Mouse (Mus musculus) intestine, postnatal 0 days (tissue): ENCODE data around the gene Acot7. TPM values are rescaled to one million over a fixed set of nuclear protein-coding genes. Genes with fewer than 3 reads are reported as not detected.
A peak's percentile ranks its signal among the peaks of the same experiment; 100 is the strongest.

Experiments
- ATAC-seq: fragments of 200-750 bp; cut with Nextera tagmentation; 2 replicates; pipeline ENCODE4 v1.8.0; 2017; ENCODE audit warnings: mild to moderate bottlenecking, moderate TSS enrichment, moderate library complexity
- H3K27ac ChIP-seq: fragments of 300-500 bp; sonication (generic); 2 replicates; pipeline ENCODE4 v1.5.1; 2014; ENCODE audit warnings: mild to moderate bottlenecking, low read depth, low read length, moderate library complexity
- H3K27me3 ChIP-seq: fragments of 300-500 bp; sonication (generic); replicated peaks from 2 replicates; pipeline ENCODE4 v1.6.1; 2014; ENCODE audit warnings: low read length, mixed read lengths; ENCODE audit not compliant: control insufficient read depth, insufficient read depth
- H3K36me3 ChIP-seq: fragments of 300-500 bp; sonication (generic); 2 replicates; pipeline ENCODE4 v1.6.1; 2014; ENCODE audit warnings: mild to moderate bottlenecking, moderate library complexity; ENCODE audit not compliant: control insufficient read depth, insufficient read depth
- H3K4me1 ChIP-seq: fragments of 300-500 bp; sonication (generic); replicated peaks from 2 replicates; pipeline ENCODE4 v1.6.1; 2014; ENCODE audit warnings: antibody characterized with exemption, low read length, mixed read lengths; ENCODE audit not compliant: control insufficient read depth, insufficient read depth
- H3K4me2 ChIP-seq: fragments of 300-500 bp; sonication (generic); replicated peaks from 2 replicates; pipeline ENCODE4 v1.6.1; 2014; ENCODE audit warnings: low read depth, mild to moderate bottlenecking, moderate library complexity
- H3K4me3 ChIP-seq: fragments of 300-500 bp; sonication (generic); 2 replicates; pipeline ENCODE4 v1.5.1; 2014; ENCODE audit warnings: low read depth, low read length
- H3K9ac ChIP-seq: fragments of 300-500 bp; sonication (generic); 2 replicates; pipeline ENCODE4 v1.6.1; 2014; ENCODE audit warnings: mild to moderate bottlenecking, low read depth, low read length
- H3K9me3 ChIP-seq: fragments of 300-500 bp; sonication (generic); 2 replicates; pipeline ENCODE4 v1.6.1; 2016; ENCODE audit warnings: mixed run types; ENCODE audit not compliant: control insufficient read depth
- CTCF ChIP-seq: sonication (generic); IDR thresholded peaks from 2 replicates; pipeline ENCODE4 v1.5.1; 2016; ENCODE audit warnings: low read depth, mild to moderate bottlenecking, control low read depth, antibody characterized with exemption, moderate library complexity
- WGBS: fragments of 180-500 bp; shearing (Covaris S2); extraction: QIAGEN DNeasy Blood & Tissue Kit; methylation state at CpG from one replicate; pipeline ENCODE4 v1.1.7; 2014; 5-methylcytosine and 5-hydroxymethylcytosine counted together
- polyA plus RNA-seq: library from polyadenylated mRNA; unstranded; fragments of >200 nt; fragmentation: Nextera tagmentation; extraction: Ambion mirVana; gene quantifications from 2 replicates; pipeline ENCODE4 v1.2.1, GENCODE M21; 2015

Acot7 gene
- polyA plus RNA-seq, 1 experiment from 2014 or later = 28.7 TPM

DNA sequence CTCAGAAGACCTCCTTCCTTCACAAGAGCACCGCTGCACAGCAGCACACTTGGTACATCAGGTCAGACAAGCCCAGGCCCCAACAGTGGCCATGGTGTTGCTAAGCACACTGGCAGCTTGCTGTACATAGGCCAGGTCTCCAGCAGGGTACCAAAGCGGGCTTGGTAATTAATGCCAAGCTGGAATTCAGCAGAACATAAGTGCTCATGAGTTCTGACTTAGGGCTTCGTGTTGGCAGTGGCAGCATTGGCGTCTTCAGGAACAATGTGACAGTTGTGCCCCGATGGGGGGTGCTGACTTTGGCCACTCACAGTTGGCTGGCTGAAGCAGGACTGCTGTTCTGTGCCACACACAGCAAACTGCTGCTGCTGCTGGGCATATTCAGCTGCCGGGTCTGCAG lies 126.8 kb downstream of the Acot7 start:
- no peak overlapping the region for H3K4me2 ChIP-seq
- H3K9me3 ChIP-seq = no peaks in the 10 kb centered on the region
- ATAC-seq = no peak
- no peaks in the 10 kb centered on the region for H3K27me3 ChIP-seq
- H3K4me3 ChIP-seq = no peak overlapping the region
- H3K4me1 ChIP-seq = no peaks in the 10 kb centered on the region
- 90% methylated on average over 6 of the region's 6 CpGs for WGBS
- TF ChIP-seq CTCF = no peak
- H3K27ac ChIP-seq = no peak overlapping the region
- H3K9ac ChIP-seq = no peak overlapping the region
- H3K36me3 ChIP-seq = peaks cover 45% of the 10 kb centered on the region

DNA sequence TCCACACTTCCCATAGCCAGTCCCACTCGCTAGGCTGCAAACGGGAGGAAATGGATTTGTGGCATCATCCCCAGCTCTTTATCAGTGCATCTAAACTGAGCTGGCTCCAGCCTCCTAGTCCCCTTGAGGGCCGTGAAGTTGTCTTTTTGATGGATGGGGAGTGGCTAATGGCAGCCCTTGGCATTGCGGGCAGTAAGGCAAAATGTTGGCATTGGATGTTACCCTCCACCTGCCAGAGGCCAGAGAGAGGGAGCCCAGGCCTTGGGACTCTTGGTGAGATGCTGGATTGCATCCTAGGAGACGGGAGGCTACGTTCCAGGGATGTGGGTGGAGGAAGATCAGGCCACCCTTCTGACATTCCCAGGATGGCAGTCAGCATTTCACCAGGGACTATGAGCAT lies 128.1 kb downstream of the Acot7 start:
- WGBS = 76% methylated on average over 6 of the region's 6 CpGs
- no peak for TF ChIP-seq CTCF
- H3K4me1 ChIP-seq = no peaks in the 10 kb centered on the region

DNA sequence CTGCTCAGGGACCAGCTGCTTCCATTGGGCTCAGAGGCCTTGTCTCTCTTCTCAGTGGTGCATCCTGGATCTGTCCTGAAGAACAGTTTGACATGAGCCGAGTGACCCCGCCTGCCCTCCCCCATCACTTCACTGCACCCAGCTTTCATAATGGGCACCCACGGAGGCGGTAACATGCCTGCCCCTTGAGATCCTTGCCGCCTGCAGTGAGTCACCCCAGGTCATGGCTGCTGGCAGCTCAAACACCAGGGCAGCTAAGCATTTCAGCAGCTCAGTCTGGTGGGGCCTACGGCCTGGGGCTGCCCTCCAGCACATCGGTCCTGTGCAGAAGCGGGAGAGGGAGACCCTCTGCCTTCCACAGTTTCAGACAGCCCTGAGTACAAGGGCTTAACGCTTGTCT lies 129.6 kb downstream of the Acot7 start:
- no peak for TF ChIP-seq CTCF
- WGBS = 85% methylated on average over 9 of the region's 9 CpGs

More for the DNA sequence above, 128.1 kb downstream of the Acot7 start:
- Histone ChIP-seq H3K27ac (no peak overlapping the region), H3K9ac (no peak overlapping the region), H3K4me2 (no peak overlapping the region), H3K9me3 (no peaks in the 10 kb centered on the region), H3K4me3 (no peak overlapping the region), H3K27me3 (no peaks in the 10 kb centered on the region), H3K36me3 (peaks cover 35% of the 10 kb centered on the region)
- ATAC-seq = no peak

DNA sequence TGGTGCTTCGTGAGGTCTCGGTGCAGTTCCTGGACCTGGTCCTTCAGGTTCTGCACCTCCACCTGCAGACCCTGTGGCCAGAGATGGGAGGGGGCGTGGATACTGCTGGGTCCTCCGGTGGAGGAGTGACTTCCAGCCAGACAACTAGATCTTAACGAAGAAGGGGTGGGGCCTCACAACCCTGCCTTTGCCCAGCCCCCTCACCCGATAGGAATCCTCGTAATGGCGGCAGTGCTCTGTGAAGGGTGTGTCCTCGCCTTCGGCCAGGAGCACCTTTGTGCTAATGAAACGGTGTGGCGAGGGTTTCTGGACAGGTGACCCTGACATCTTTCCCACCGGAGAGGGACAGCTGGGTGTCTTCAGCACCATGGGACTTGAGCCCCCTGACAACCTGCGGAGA lies 134.3 kb downstream of the Acot7 start:
- H3K27me3 ChIP-seq = peaks cover 56% of the 10 kb centered on the region

More for the DNA sequence above, 129.6 kb downstream of the Acot7 start:
- ATAC-seq = no peak
- H3K27me3 ChIP-seq = peaks cover 14% of the 10 kb centered on the region
- no peak overlapping the region for H3K9ac ChIP-seq
- no peak overlapping the region for H3K4me3 ChIP-seq
- no peak overlapping the region for H3K4me2 ChIP-seq
- no peaks in the 10 kb centered on the region for H3K9me3 ChIP-seq
- H3K27ac ChIP-seq = no peak overlapping the region
- no peaks in the 10 kb centered on the region for H3K4me1 ChIP-seq
- H3K36me3 ChIP-seq = peaks cover 28% of the 10 kb centered on the region

DNA sequence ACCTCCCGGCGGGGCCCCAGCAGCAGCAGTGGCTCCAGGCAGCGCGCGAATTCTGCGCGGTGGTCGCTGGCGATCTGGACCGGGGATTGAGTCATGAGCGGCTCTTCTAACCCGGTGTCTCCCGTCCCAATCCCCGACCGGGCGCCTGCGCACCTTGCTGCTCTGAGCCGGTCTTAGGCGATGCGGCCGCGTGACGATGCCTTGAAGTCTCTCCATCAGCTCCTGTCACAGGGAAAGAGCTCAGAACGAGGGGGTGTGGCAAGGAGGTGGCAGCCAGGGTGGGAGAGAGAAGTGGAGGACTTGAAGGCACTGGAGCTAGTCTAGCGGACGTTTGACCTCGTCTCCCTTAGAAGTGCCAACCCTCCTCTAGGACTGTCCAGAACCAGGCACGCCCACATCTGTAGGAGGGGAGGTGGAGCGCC lies 135.3 kb downstream of the Acot7 start:
- H3K4me2 ChIP-seq = peak overlapping the region; percentile 67
- H3K9me3 ChIP-seq = no peaks in the 10 kb centered on the region
- no peak overlapping the region for H3K27ac ChIP-seq
- under 1% methylated on average over 29 of the region's 29 CpGs for WGBS
- ATAC-seq = 0 out of 2 replicates have a peak, but pooled peaks have one; percentile 23
- TF ChIP-seq CTCF = no peak
- H3K27me3 ChIP-seq = peaks cover 64% of the 10 kb centered on the region
- H3K9ac ChIP-seq = no peak overlapping the region
- H3K36me3 ChIP-seq = peaks cover 6% of the 10 kb centered on the region; the same call in 1 of the 2 replicates
- H3K4me3 ChIP-seq = peak overlapping the region; percentile 34
- no peaks in the 10 kb centered on the region; the same call in 1 of the 2 replicates for H3K4me1 ChIP-seq

More for the DNA sequence above, 134.3 kb downstream of the Acot7 start:
- WGBS = 4% methylated on average over 14 of the region's 14 CpGs
- TF ChIP-seq CTCF = no peak
- Histone ChIP-seq H3K36me3 (peaks cover 6% of the 10 kb centered on the region; the same call in 1 of the 2 replicates), H3K27ac (no peak overlapping the region), H3K4me2 (peak overlapping the region; percentile 67), H3K9me3 (no peaks in the 10 kb centered on the region), H3K4me1 (no peaks in the 10 kb centered on the region; the same call in 1 of the 2 replicates), H3K4me3 (peak overlapping the region; percentile 34), H3K9ac (no peak overlapping the region)
- ATAC-seq = no peak

DNA sequence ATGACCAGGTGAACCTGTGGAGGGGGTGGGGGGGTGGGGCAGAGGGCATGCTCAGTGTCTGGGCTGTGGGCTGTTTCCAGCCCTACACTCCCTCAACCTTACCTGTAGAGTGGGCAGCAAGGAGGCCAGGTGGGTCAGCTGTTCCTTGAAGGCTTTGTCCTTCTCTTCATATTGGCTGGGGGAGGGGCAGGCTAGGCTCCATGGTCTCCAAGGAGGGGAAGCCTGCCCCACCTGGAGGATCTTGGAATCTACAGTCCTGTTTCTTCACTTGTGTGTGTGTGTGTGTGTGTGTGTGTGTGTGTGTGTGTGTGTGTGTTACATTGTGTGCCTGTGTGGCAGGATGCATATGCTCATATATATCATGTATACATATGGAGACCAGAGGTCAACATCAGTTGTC lies 136.0 kb downstream of the Acot7 start:
- peak; percentile 22; the same call in 1 of the 2 replicates for ATAC-seq
- Histone ChIP-seq H3K9me3 (no peaks in the 10 kb centered on the region), H3K4me2 (peak overlapping the region; percentile 67; the same call in 1 of the 2 replicates), H3K4me3 (no peak overlapping the region), H3K9ac (no peak overlapping the region), H3K27me3 (peaks cover 64% of the 10 kb centered on the region), H3K4me1 (no peaks in the 10 kb centered on the region; the same call in 1 of the 2 replicates), H3K36me3 (0 out of 2 replicates have a peak, but pooled peaks cover 1% of the 10 kb centered on the region), H3K27ac (no peak overlapping the region)
- peak; percentile 61 for TF ChIP-seq CTCF
